8 mouse cellular contexts compared by ENCODE assay signal in the genomic region with DNA sequence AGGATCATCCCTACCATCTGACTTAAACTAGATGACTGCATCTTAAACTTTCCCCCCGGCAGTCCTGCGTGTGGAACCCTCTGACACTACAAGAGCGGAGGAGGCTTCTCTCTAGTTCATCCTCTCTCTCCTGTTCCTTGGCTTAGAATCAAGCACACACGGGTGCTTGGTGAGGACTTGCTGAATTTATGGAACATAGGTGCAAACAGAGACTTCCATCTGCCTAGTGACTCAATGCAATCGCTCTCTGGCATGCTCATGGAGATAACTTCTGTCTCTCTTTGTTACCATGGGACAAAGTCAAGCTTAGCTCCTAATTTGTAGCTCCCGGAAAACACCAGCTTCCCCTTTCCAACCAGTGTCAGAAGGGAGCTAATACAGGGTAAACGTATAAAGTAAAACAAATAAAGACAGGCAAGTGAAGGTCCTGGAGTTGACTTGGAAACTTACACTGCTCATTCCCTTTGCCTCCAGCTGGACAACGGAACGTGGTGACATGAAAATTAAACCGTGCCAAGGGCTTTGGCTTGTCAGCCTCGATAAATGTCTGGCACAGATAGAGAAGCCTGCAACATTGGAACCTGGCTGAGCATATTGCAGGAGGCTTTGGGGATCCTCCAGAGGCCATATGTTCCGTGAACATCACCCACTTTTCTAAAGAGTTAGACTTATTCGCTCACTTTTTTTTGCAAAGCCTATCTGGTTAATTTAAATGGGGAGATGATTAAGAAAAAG.
DNase-seq lines count a peak whose midpoint lies in the region; ATAC-seq and TF ChIP-seq lines count a peak whose summit lies in the region.
"Had no signal": no experiment of that assay in that cellular context is flagged by ENCODE, and none has a peak within 500 bp of the region (broad histone marks: within the 10 kb centered on the region; RNA-seq: fewer than 3 reads in every experiment).

No protein-coding gene starts in this region.

- H3K9ac ChIP-seq in heart, embryonic 11.5 days (ENCODE audit: low read depth, low read length) = no peak overlapping the region
- H3K9ac ChIP-seq in lung, postnatal 0 days (replicated peaks; ENCODE audit: low read depth) = no peak overlapping the region
- H3K9ac ChIP-seq in stomach, postnatal 0 days (ENCODE audit: low read length) = no peak overlapping the region
- H3K9ac ChIP-seq: neural tube, embryonic 13.5 days had no signal

- ATAC-seq in heart, embryonic 11.5 days (replicated peaks; ENCODE audit: insufficient number of reproducible peaks, low FRiP score, low TSS enrichment) = no peak
- 0 out of 2 replicates have a peak, but pooled peaks have one; percentile 42 for ATAC-seq in cerebellum, adult (ENCODE audit: insufficient number of reproducible peaks, low FRiP score, low TSS enrichment)
- ATAC-seq in lung, postnatal 0 days = no peak
- ATAC-seq in stomach, postnatal 0 days (ENCODE audit: low FRiP score, low TSS enrichment) = no peak

- H3K36me3 ChIP-seq in heart, embryonic 11.5 days (ENCODE audit: control insufficient read depth, insufficient read depth, low read length) = no peaks in the 10 kb centered on the region
- no peaks in the 10 kb centered on the region for H3K36me3 ChIP-seq in lung, postnatal 0 days (ENCODE audit: insufficient read depth, low read length)
- H3K36me3 ChIP-seq in stomach, postnatal 0 days (ENCODE audit: control insufficient read depth, insufficient read depth, low read length) = no peaks in the 10 kb centered on the region
- H3K36me3 ChIP-seq: neural tube, embryonic 13.5 days had no signal

- DNase-seq in heart, adult 11 months = peak; percentile 94
- DNase-seq in cerebellum, postnatal 36 days = peak; percentile 49 to 57
- DNase-seq in lung, postnatal 0 days (ENCODE audit: low spot score) = peak; percentile 16
- DNase-seq in stomach, postnatal 0 days (ENCODE audit: low spot score) = no peak
- no peak for DNase-seq in testis, postnatal 14 days (ENCODE audit: low spot score)

- H3K4me1 ChIP-seq in heart, embryonic 11.5 days (ENCODE audit: control insufficient read depth, insufficient read depth, low read length) = no peaks in the 10 kb centered on the region
- no peaks in the 10 kb centered on the region for H3K4me1 ChIP-seq in lung, postnatal 0 days (ENCODE audit: insufficient read depth, low read depth, low read length)
- no peaks in the 10 kb centered on the region for H3K4me1 ChIP-seq in stomach, postnatal 0 days (replicated peaks; ENCODE audit: control insufficient read depth, insufficient read depth)
- H3K4me1 ChIP-seq: neural tube, embryonic 13.5 days had no signal

- TF ChIP-seq CTCF in lung, postnatal 0 days (IDR thresholded peaks at IDR 0.05) = no peak
- no peak for TF ChIP-seq CTCF in stomach, postnatal 0 days (IDR thresholded peaks at IDR 0.05; ENCODE audit: low read depth)

- H3K4me3 ChIP-seq in heart, embryonic 11.5 days (ENCODE audit: low read depth, low read length) = no peak overlapping the region
- no peak overlapping the region for H3K4me3 ChIP-seq in lung, postnatal 0 days (ENCODE audit: low read depth, low read length)
- no peak overlapping the region for H3K4me3 ChIP-seq in stomach, postnatal 0 days (ENCODE audit: low read depth, low read length)
- H3K4me3 ChIP-seq: neural tube, embryonic 13.5 days had no signal

- H3K4me2 ChIP-seq in heart, embryonic 11.5 days = no peak overlapping the region
- H3K4me2 ChIP-seq in lung, postnatal 0 days (replicated peaks; ENCODE audit: low read depth, low read length) = no peak overlapping the region
- no peak overlapping the region for H3K4me2 ChIP-seq in stomach, postnatal 0 days (replicated peaks; ENCODE audit: low read depth)
- H3K4me2 ChIP-seq: neural tube, embryonic 13.5 days had no signal

- no peaks in the 10 kb centered on the region for H3K9me3 ChIP-seq in heart, embryonic 11.5 days (replicated peaks; ENCODE audit: control insufficient read depth, low read length)
- no peaks in the 10 kb centered on the region for H3K9me3 ChIP-seq in lung, postnatal 0 days (ENCODE audit: low read length)
- H3K9me3 ChIP-seq in stomach, postnatal 0 days (ENCODE audit: control insufficient read depth, low read length) = no peaks in the 10 kb centered on the region
- H3K9me3 ChIP-seq: neural tube, embryonic 13.5 days had no signal

- H3K27ac ChIP-seq in heart, embryonic 11.5 days (ENCODE audit: low read depth, low read length) = no peak overlapping the region
- H3K27ac ChIP-seq in lung, postnatal 0 days (ENCODE audit: low read length) = no peak overlapping the region
- H3K27ac ChIP-seq in stomach, postnatal 0 days (replicated peaks) = no peak overlapping the region
- H3K27ac ChIP-seq: neural tube, embryonic 13.5 days had no signal

- TF ChIP-seq EP300 in lung, postnatal 0 days (IDR thresholded peaks at IDR 0.05) = no peak
- TF ChIP-seq EP300 in stomach, postnatal 0 days (optimal IDR thresholded peaks at IDR 0.05) = no peak

- WGBS in heart, embryonic 11.5 days (ENCODE audit: insufficient replicate concordance) = 74% methylated on average over 13 of the region's 13 CpGs
- 57% methylated on average over 13 of the region's 13 CpGs for WGBS in lung, postnatal 0 days
- 55% methylated on average over 13 of the region's 13 CpGs for WGBS in stomach, postnatal 0 days

- no peaks in the 10 kb centered on the region for H3K27me3 ChIP-seq in heart, embryonic 11.5 days (ENCODE audit: control insufficient read depth, insufficient read depth, low read length)
- no peaks in the 10 kb centered on the region for H3K27me3 ChIP-seq in lung, postnatal 0 days (replicated peaks; ENCODE audit: insufficient read depth, low read length)
- no peaks in the 10 kb centered on the region for H3K27me3 ChIP-seq in stomach, postnatal 0 days (ENCODE audit: control insufficient read depth, insufficient read depth, low read length)
- H3K27me3 ChIP-seq: neural tube, embryonic 13.5 days had no signal

Comparison
In these comparisons a context has a peak if more than half of its experiments do, and no peak if none do; other contexts are left out.
1. DNase-seq: peak in heart, adult 11 months (single experiment), cerebellum, postnatal 36 days (2 of 2) and lung, postnatal 0 days (single experiment); none in stomach, postnatal 0 days (single experiment) and testis, postnatal 14 days (single experiment).